Comparison of ENCODE assay signal across 9 mouse cellular contexts in genomic region chr14:45049689-45050418, GRCm38 (mm10).
DNase-seq lines count a peak whose midpoint lies in the region; ATAC-seq and TF ChIP-seq lines count a peak whose summit lies in the region.
"Had no signal": no experiment of that assay in that cellular context is flagged by ENCODE, and none has a peak within 500 bp of the region (broad histone marks: within the 10 kb centered on the region; RNA-seq: fewer than 3 reads in every experiment).

No protein-coding gene starts in this region.

- no peak for ATAC-seq in intestine, embryonic 14.5 days (replicated peaks; ENCODE audit: low FRiP score, low TSS enrichment, low read depth)
- 0 out of 2 replicates have a peak, but pooled peaks have one; percentile 31 for ATAC-seq in liver, embryonic 14.5 days (ENCODE audit: insufficient read depth)
- peak; percentile 49; the same call in 1 of the 2 replicates for ATAC-seq in stomach, embryonic 14.5 days (ENCODE audit: insufficient number of reproducible peaks, insufficient read depth, low FRiP score, low read depth)
- ATAC-seq: Patski had no signal

- H3K4me1 ChIP-seq in intestine, embryonic 14.5 days (replicated peaks; ENCODE audit: control insufficient read depth, insufficient read depth, low read length): peaks cover 11% of the 10 kb centered on the region
- H3K4me1 ChIP-seq in liver, embryonic 14.5 days (replicated peaks; ENCODE audit: control insufficient read depth in 2 of 2, insufficient read depth in 2 of 2, low read length in 1 of 2): peaks cover 0 to 3% of the 10 kb centered on the region in 2 experiments; a peak in 2 of 4 replicates
- H3K4me1 ChIP-seq in stomach, embryonic 14.5 days (ENCODE audit: control insufficient read depth, insufficient read depth, low read length): peaks cover 9% of the 10 kb centered on the region; the same call in 1 of the 2 replicates

- H3K27ac ChIP-seq in intestine, embryonic 14.5 days (ENCODE audit: low read depth): peak overlapping the region; percentile 86
- H3K27ac ChIP-seq in liver, embryonic 14.5 days: peak overlapping the region; percentile 18; the same call in 1 of the 2 replicates
- H3K27ac ChIP-seq in stomach, embryonic 14.5 days (ENCODE audit: low read length): peak overlapping the region; percentile 61

- WGBS in intestine, embryonic 14.5 days: 31% methylated on average over 7 of the region's 7 CpGs
- WGBS in liver, embryonic 14.5 days (ENCODE audit: insufficient replicate concordance): 17% methylated on average over 7 of the region's 7 CpGs
- 40% methylated on average over 7 of the region's 7 CpGs for WGBS in stomach, embryonic 14.5 days

- no peak overlapping the region for H3K9ac ChIP-seq in intestine, embryonic 14.5 days (ENCODE audit: low read length)
- H3K9ac ChIP-seq in liver, embryonic 14.5 days (replicated peaks): no peak overlapping the region
- H3K9ac ChIP-seq in stomach, embryonic 14.5 days (replicated peaks; ENCODE audit: low read depth, low read length): no peak overlapping the region

- no peaks in the 10 kb centered on the region for H3K36me3 ChIP-seq in intestine, embryonic 14.5 days (ENCODE audit: control insufficient read depth, insufficient read depth, low read length)
- no peaks in the 10 kb centered on the region for H3K36me3 ChIP-seq in liver, embryonic 14.5 days (replicated peaks; ENCODE audit: control insufficient read depth, insufficient read depth, low read depth)
- H3K36me3 ChIP-seq in stomach, embryonic 14.5 days (ENCODE audit: control insufficient read depth, insufficient read depth, low read length): no peaks in the 10 kb centered on the region

- TF ChIP-seq POLR2A in brain, embryonic 14.5 days (IDR thresholded peaks at IDR 0.05; ENCODE audit: borderline replicate concordance, extremely low read depth, insufficient read depth, insufficient read length, poor library complexity, severe bottlenecking): no peak

- DNase-seq in kidney, adult 9 months: peak; percentile 10
- no peak for DNase-seq in kidney, adult 18-20 months
- DNase-seq in brain, embryonic 14.5 days (ENCODE audit: low read depth): peak; percentile 0
- DNase-seq in intestine, embryonic 14.5 days (ENCODE audit: low spot score): no peak
- DNase-seq in liver, embryonic 14.5 days (ENCODE audit: low read depth in 3 of 3, low spot score in 3 of 3): no peak
- no peak for DNase-seq in urinary bladder, postnatal 10 days (ENCODE audit: low spot score)
- DNase-seq in thymus, postnatal 14 days: no peak

- no peak for TF ChIP-seq EP300 in liver, embryonic 14.5 days (IDR thresholded peaks at IDR 0.05; ENCODE audit: low read depth)

- no peak for TF ChIP-seq CTCF in brain, embryonic 14.5 days (IDR thresholded peaks at IDR 0.05; ENCODE audit: borderline replicate concordance, extremely low read depth, insufficient read depth, insufficient read length)
- no peak for TF ChIP-seq CTCF in liver, embryonic 14.5 days (IDR thresholded peaks at IDR 0.05; ENCODE audit: low read depth)

- no peaks in the 10 kb centered on the region for H3K27me3 ChIP-seq in intestine, embryonic 14.5 days (replicated peaks; ENCODE audit: control insufficient read depth, insufficient read depth, low read length)
- no peaks in the 10 kb centered on the region for H3K27me3 ChIP-seq in liver, embryonic 14.5 days (ENCODE audit: control insufficient read depth, insufficient read depth, low read length)
- no peaks in the 10 kb centered on the region for H3K27me3 ChIP-seq in stomach, embryonic 14.5 days (ENCODE audit: control insufficient read depth, insufficient read depth, low read length)
- H3K27me3 ChIP-seq: Patski had no signal

- no peak overlapping the region for H3K4me3 ChIP-seq in intestine, embryonic 14.5 days (ENCODE audit: low read depth, low read length)
- H3K4me3 ChIP-seq in liver, embryonic 14.5 days (ENCODE audit: insufficient read depth in 1 of 2, low read depth in 2 of 2, low read length in 2 of 2): no peak overlapping the region
- no peak overlapping the region for H3K4me3 ChIP-seq in stomach, embryonic 14.5 days (ENCODE audit: low read depth, low read length)

- peak overlapping the region; percentile 8; the same call in 1 of the 2 replicates for H3K4me2 ChIP-seq in intestine, embryonic 14.5 days (ENCODE audit: low read length)
- H3K4me2 ChIP-seq in liver, embryonic 14.5 days (ENCODE audit: low read depth): no peak overlapping the region
- no peak overlapping the region for H3K4me2 ChIP-seq in stomach, embryonic 14.5 days (replicated peaks; ENCODE audit: low read depth, low read length)

- H3K9me3 ChIP-seq in intestine, embryonic 14.5 days (ENCODE audit: control insufficient read depth, low read length): no peaks in the 10 kb centered on the region
- no peaks in the 10 kb centered on the region for H3K9me3 ChIP-seq in liver, embryonic 14.5 days (ENCODE audit: control insufficient read depth, low read length)
- H3K9me3 ChIP-seq in stomach, embryonic 14.5 days (ENCODE audit: control insufficient read depth, low read depth, low read length): no peaks in the 10 kb centered on the region

Comparison
In these comparisons a context has a peak if more than half of its experiments do, and no peak if none do; other contexts are left out.
1. DNase-seq: peak in kidney, adult 9 months (single experiment) and brain, embryonic 14.5 days (single experiment); none in kidney, adult 18-20 months (single experiment), intestine, embryonic 14.5 days (single experiment), liver, embryonic 14.5 days (0 of 3), urinary bladder, postnatal 10 days (single experiment) and thymus, postnatal 14 days (single experiment).
2. H3K27ac ChIP-seq: peak in every context shown above with its lines; median percentile 86 in intestine, embryonic 14.5 days; 61 in stomach, embryonic 14.5 days; 18 in liver, embryonic 14.5 days.